Mouse (Mus musculus): ENCODE results near the gene Hhatl.

Gene Hhatl

DNA sequence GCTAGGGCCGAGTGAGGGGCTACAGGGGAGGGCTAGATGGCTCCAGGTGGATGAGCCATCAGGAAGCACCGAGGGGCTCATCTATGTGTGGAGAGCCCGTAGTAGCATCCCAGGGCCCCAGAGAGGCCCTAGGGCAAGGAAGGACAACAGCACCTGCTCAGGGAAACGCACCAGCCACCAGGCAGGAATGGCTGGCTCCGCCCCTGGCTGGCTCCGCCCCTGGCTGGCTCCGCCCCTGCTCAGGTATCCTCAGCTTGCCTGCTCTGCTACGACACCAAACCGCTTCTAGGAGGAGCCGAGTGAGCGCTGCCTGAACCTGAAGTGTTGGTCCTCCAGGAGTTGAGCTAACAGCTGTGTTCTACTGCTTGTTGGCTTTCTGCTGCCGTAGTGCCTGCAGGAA is 5.4 kb upstream of the Hhatl start:
- no peaks in the 10 kb centered on the region for H3K9me3 ChIP-seq (ENCODE audit: low read length)
- TF ChIP-seq NANOG (IDR thresholded peaks at IDR 0.05; ENCODE audit: borderline replicate concordance, low read length) (no peak), CTCF (conservative IDR thresholded peaks at IDR 0.05; ENCODE audit: low read length) (no peak), POU5F1 (IDR thresholded peaks at IDR 0.05; ENCODE audit: borderline replicate concordance, low read length) (no peak)
- no peaks in the 10 kb centered on the region for H3K36me3 ChIP-seq (ENCODE audit: insufficient read depth, low read length)
- peaks cover 57% of the 10 kb centered on the region for H3K27me3 ChIP-seq (ENCODE audit: insufficient read depth, low read length)
- H3K4me1 ChIP-seq (replicated peaks; ENCODE audit: low read depth, low read length) = peaks cover 20% of the 10 kb centered on the region
- no peak overlapping the region for H3K4me3 ChIP-seq (replicated peaks; ENCODE audit: low read length)

DNA sequence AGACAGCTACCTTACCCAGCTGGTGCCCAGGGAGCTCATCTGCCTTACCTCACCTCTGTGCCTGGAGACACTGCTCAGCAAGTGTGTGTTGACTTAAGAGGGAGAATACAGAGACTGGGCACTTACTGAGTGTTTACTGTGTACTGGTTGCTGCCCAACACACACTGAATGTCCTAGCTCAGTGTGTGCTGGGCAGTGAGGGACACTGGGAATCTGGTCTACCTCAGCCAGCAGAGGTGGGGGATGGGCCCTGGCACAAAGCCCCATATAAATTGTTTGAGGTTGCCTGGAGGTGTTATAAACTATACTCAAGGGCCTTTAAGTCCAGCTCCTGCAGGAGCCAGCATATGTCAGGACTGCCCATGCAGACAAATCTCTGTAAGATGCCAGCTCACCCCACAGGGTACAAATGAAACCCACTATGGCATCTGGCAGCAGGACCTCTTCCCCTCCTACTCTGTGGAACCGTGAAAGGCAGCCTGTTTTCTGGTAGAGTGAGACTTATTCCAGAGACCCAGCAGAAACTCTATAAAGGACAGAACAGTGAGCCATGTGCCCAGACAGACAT is 2.7 kb upstream of the Hhatl start:
- TF ChIP-seq POU5F1 (IDR thresholded peaks at IDR 0.05; ENCODE audit: borderline replicate concordance, low read length) (no peak), CTCF (conservative IDR thresholded peaks at IDR 0.05; ENCODE audit: low read length) (no peak), NANOG (IDR thresholded peaks at IDR 0.05; ENCODE audit: borderline replicate concordance, low read length) (no peak)
- no peak overlapping the region for H3K4me3 ChIP-seq (replicated peaks; ENCODE audit: low read length)
- H3K4me1 ChIP-seq (replicated peaks; ENCODE audit: low read depth, low read length) = peaks cover 23% of the 10 kb centered on the region
- H3K9me3 ChIP-seq (ENCODE audit: low read length) = no peaks in the 10 kb centered on the region
- no peaks in the 10 kb centered on the region for H3K36me3 ChIP-seq (ENCODE audit: insufficient read depth, low read length)
- peaks cover 68% of the 10 kb centered on the region for H3K27me3 ChIP-seq (ENCODE audit: insufficient read depth, low read length)

DNA sequence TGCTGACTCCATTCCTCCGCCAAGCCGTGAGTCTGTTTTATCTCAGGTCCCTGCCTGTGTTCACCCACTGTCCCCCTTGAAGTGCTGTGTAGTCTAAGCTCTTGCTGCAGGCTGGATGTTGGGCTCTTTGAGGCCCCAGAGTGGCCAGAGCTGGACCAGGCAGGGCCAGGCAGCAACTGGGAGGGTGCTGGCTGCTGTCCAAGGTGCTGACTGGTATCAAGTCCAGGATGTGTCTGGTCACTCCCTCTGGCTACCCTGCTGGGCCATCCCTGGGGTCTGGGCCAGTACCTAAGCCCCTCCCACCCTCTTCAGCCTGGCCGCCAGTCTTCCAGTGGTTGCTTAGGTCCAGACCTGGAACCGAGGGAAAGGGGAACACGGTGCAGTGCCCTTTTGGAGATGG is 1.1 kb downstream of the Hhatl start:
- Histone ChIP-seq H3K4me1 (replicated peaks; ENCODE audit: low read depth, low read length) (peaks cover 5% of the 10 kb centered on the region), H3K27me3 (ENCODE audit: insufficient read depth, low read length) (peaks cover 79% of the 10 kb centered on the region), H3K4me3 (replicated peaks; ENCODE audit: low read length) (no peak overlapping the region), H3K9me3 (ENCODE audit: low read length) (no peaks in the 10 kb centered on the region), H3K36me3 (ENCODE audit: insufficient read depth, low read length) (no peaks in the 10 kb centered on the region)
- TF ChIP-seq POU5F1 (IDR thresholded peaks at IDR 0.05; ENCODE audit: borderline replicate concordance, low read length) (no peak), CTCF (conservative IDR thresholded peaks at IDR 0.05; ENCODE audit: low read length) (no peak), NANOG (IDR thresholded peaks at IDR 0.05; ENCODE audit: borderline replicate concordance, low read length) (no peak)

DNA sequence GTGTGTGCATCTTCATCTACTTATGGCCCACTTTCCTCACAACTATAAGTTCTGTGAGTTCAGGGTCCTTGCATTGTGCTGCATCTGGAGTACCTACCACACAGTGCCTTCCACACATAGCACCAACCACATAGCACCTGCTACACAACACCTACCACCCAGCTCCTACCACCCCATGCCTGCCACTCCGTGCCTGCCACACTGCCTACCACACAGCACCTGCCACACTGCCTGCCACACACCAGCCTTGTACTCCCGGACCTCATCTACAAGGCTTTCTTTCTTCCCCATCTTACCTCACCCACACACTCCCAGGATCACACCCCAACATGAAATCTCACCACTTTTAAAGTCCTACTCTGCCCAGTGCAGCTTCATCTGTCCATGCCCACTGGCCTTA is 5.9 kb downstream of the Hhatl start:
- no peaks in the 10 kb centered on the region for H3K9me3 ChIP-seq (ENCODE audit: low read length)
- H3K27me3 ChIP-seq (ENCODE audit: insufficient read depth, low read length) = peaks cover 88% of the 10 kb centered on the region
- H3K36me3 ChIP-seq (ENCODE audit: insufficient read depth, low read length) = no peaks in the 10 kb centered on the region
- peaks cover under 1% of the 10 kb centered on the region for H3K4me1 ChIP-seq (replicated peaks; ENCODE audit: low read depth, low read length)
- TF ChIP-seq NANOG (IDR thresholded peaks at IDR 0.05; ENCODE audit: borderline replicate concordance, low read length) (no peak), POU5F1 (IDR thresholded peaks at IDR 0.05; ENCODE audit: borderline replicate concordance, low read length) (no peak), CTCF (conservative IDR thresholded peaks at IDR 0.05; ENCODE audit: low read length) (no peak)
- H3K4me3 ChIP-seq (replicated peaks; ENCODE audit: low read length) = no peak overlapping the region

DNA sequence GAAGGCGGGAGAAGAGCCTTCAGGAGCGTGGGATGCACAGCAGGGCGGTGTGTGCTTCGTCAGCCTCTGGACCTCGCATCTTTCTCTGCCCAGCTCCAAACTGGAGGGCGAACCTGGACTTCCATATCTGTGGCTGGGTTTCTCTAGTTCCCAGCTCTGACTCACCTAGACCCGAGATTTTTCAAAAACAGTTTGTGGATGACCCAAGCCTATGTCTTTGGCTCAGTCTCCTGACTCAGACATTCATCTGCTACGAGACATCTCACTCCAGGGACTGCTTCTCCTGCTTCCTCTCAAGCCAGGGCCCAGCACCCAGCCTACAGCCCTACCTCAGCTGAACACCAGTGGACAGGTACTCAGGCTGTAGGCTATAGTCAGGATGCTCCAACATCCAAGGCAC is 7.0 kb downstream of the Hhatl start:
- H3K4me1 ChIP-seq (replicated peaks; ENCODE audit: low read depth, low read length) = no peaks in the 10 kb centered on the region; the same call in 1 of the 2 replicates
- no peaks in the 10 kb centered on the region for H3K9me3 ChIP-seq (ENCODE audit: low read length)
- H3K36me3 ChIP-seq (ENCODE audit: insufficient read depth, low read length) = no peaks in the 10 kb centered on the region
- peaks cover 88% of the 10 kb centered on the region for H3K27me3 ChIP-seq (ENCODE audit: insufficient read depth, low read length)
- TF ChIP-seq CTCF (conservative IDR thresholded peaks at IDR 0.05; ENCODE audit: low read length) = no peak
- no peak for TF ChIP-seq NANOG (IDR thresholded peaks at IDR 0.05; ENCODE audit: borderline replicate concordance, low read length)
- no peak overlapping the region for H3K4me3 ChIP-seq (replicated peaks; ENCODE audit: low read length)

DNA sequence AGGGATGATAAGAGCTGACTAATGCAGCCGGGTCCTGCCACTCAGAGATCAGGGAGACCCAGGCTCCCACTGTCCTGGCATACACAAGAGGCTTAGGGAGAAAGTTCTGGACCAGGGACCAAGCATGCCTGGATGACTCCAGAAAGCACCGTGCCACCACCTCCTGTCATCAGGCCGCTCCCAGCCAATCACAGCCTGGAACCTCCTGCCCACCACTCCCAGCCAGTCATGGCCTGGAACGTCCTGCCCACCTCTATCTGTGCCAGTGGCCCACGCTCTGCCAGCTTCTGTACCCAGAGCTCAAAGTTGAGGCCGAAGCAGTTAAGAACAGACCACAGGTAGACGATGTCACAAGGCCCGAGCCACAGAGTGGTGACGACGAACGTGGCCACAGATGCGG is 7.5 kb downstream of the Hhatl start:
- H3K4me1 ChIP-seq (replicated peaks; ENCODE audit: low read depth, low read length) = no peaks in the 10 kb centered on the region; the same call in 1 of the 2 replicates
- no peaks in the 10 kb centered on the region for H3K36me3 ChIP-seq (ENCODE audit: insufficient read depth, low read length)
- no peak overlapping the region for H3K4me3 ChIP-seq (replicated peaks; ENCODE audit: low read length)
- no peaks in the 10 kb centered on the region for H3K9me3 ChIP-seq (ENCODE audit: low read length)
- H3K27me3 ChIP-seq (ENCODE audit: insufficient read depth, low read length) = peaks cover 91% of the 10 kb centered on the region
- TF ChIP-seq NANOG (IDR thresholded peaks at IDR 0.05; ENCODE audit: borderline replicate concordance, low read length) (no peak), POU5F1 (IDR thresholded peaks at IDR 0.05; ENCODE audit: borderline replicate concordance, low read length) (no peak), CTCF (conservative IDR thresholded peaks at IDR 0.05; ENCODE audit: low read length) (no peak)

DNA sequence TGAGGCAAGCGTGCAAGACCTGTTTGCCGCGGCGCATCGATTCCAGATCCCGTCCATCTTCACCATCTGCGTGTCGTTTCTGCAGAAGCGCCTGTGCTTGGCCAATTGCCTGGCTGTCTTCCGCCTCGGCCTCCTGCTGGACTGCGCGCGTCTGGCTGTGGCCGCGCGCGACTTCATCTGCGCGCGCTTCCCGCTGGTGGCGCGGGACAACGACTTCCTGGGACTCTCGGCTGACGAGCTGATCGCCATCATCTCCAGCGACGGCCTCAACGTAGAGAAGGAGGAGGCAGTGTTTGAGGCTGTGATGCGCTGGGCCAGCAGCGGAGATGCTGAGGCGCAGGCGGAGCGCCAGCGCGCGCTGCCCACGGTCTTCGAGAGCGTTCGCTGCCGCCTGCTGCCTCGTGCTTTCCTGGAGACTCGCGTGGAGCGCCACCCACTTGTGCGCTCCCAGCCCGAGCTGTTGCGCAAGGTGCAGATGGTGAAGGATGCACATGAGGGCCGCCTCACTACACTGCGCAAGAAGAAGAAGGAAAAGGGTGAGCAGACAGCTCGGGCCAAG is 14.2 kb downstream of the Hhatl start:
- H3K4me3 ChIP-seq (replicated peaks; ENCODE audit: low read length) = peak overlapping the region; percentile 70
- no peaks in the 10 kb centered on the region for H3K36me3 ChIP-seq (ENCODE audit: insufficient read depth, low read length)
- TF ChIP-seq POU5F1 (IDR thresholded peaks at IDR 0.05; ENCODE audit: borderline replicate concordance, low read length) = no peak
- H3K27me3 ChIP-seq (ENCODE audit: insufficient read depth, low read length) = peaks cover 80% of the 10 kb centered on the region
- peaks cover 13% of the 10 kb centered on the region for H3K4me1 ChIP-seq (replicated peaks; ENCODE audit: low read depth, low read length)
- H3K9me3 ChIP-seq (ENCODE audit: low read length) = no peaks in the 10 kb centered on the region

DNA sequence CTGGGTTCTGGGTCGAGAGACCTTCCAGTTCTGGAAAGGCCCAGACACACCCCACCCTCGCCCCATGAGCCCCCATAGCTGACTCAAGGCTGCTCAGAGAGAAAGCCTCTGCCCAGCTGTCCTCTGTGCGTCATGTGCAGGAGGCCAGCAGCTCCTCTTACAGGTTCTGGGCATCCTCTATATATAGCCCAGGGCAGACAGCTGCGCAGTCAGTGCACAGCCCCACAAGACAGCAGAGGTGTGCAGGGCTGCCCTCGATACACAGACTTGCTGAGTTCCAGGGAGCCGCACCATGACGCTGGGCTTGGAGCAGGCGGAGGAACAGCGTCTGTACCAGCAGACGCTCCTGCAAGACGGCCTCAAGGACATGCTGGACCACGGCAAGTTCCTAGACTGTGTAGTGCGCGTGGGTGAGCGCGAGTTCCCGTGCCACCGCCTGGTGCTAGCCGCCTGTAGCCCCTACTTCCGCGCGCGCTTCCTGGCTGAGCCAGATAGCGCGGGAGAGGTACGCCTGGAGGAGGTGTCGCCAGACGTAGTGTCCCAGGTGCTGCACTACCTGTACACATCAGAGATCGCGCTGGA is 14.7 kb downstream of the Hhatl start, which contains the start of gene Klhl40:
Gene Klhl40 (plus strand): TSS at position 124 of the 582 bp plus-strand sequence.
- peaks cover 13% of the 10 kb centered on the region for H3K4me1 ChIP-seq (replicated peaks; ENCODE audit: low read depth, low read length)
- TF ChIP-seq POU5F1 (IDR thresholded peaks at IDR 0.05; ENCODE audit: borderline replicate concordance, low read length) (no peak), NANOG (IDR thresholded peaks at IDR 0.05; ENCODE audit: borderline replicate concordance, low read length) (no peak), CTCF (conservative IDR thresholded peaks at IDR 0.05; ENCODE audit: low read length) (no peak)

DNA sequence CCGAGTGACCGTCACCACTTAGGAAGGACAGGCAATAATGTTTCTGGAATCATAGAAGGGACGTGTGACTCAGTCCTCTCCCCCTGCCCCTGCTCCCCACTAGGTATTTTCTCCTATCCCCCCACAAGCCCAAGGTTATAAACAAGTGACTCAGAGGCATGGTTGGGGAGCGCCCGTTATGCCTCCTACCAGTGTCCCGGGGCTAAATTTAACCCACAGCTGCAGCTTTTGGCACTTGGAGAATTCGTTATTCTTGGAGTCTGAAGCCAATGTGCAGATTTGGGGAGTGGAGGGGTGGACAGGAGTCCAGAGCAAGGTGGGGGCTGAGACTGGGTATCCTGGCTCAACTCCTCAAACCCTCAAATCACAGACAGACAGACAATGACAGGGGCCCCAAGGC is 15.8 kb downstream of the Hhatl start:
- H3K36me3 ChIP-seq (ENCODE audit: insufficient read depth, low read length) = no peaks in the 10 kb centered on the region
- H3K4me3 ChIP-seq (replicated peaks; ENCODE audit: low read length) = no peak overlapping the region
- H3K27me3 ChIP-seq (ENCODE audit: insufficient read depth, low read length) = peaks cover 69% of the 10 kb centered on the region
- H3K4me1 ChIP-seq (replicated peaks; ENCODE audit: low read depth, low read length) = peaks cover 13% of the 10 kb centered on the region
- TF ChIP-seq POU5F1 (IDR thresholded peaks at IDR 0.05; ENCODE audit: borderline replicate concordance, low read length) (no peak), NANOG (IDR thresholded peaks at IDR 0.05; ENCODE audit: borderline replicate concordance, low read length) (no peak), CTCF (conservative IDR thresholded peaks at IDR 0.05; ENCODE audit: low read length) (no peak)
- H3K9me3 ChIP-seq (ENCODE audit: low read length) = no peaks in the 10 kb centered on the region

More for the DNA sequence above, 14.7 kb downstream of the Hhatl start, which contains the start of gene Klhl40:
- Histone ChIP-seq H3K9me3 (ENCODE audit: low read length) (no peaks in the 10 kb centered on the region), H3K27me3 (ENCODE audit: insufficient read depth, low read length) (peaks cover 75% of the 10 kb centered on the region), H3K4me3 (replicated peaks; ENCODE audit: low read length) (peak within 1 kb of the TSS; percentile 70), H3K36me3 (ENCODE audit: insufficient read depth, low read length) (no peaks in the 10 kb centered on the region)
